Mouse (Mus musculus) hindbrain, embryonic 12.5 days (tissue): ENCODE data around the gene Rpl32. TPM values are rescaled to one million over a fixed set of nuclear protein-coding genes. Genes with fewer than 3 reads are reported as not detected.
A peak's percentile ranks its signal among the peaks of the same experiment; 100 is the strongest.

Experiments
- ATAC-seq: fragments of 200-750 bp; cut with Nextera tagmentation; 2 replicates; pipeline ENCODE4 v1.8.0; 2017; ENCODE audit warnings: moderate TSS enrichment; ENCODE audit not compliant: low FRiP score
- H3K27ac ChIP-seq: fragments of 300-500 bp; sonication (generic); 2 replicates; pipeline ENCODE4 v1.5.1; 2016; ENCODE audit warnings: mild to moderate bottlenecking
- H3K27me3 ChIP-seq: fragments of 300-500 bp; sonication (generic); 2 replicates; pipeline ENCODE4 v1.6.1; 2016; ENCODE audit warnings: mild to moderate bottlenecking
- H3K36me3 ChIP-seq: fragments of 300-500 bp; sonication (generic); 2 replicates; pipeline ENCODE4 v1.6.1; 2016; ENCODE audit warnings: mild to moderate bottlenecking
- H3K4me1 ChIP-seq: fragments of 300-500 bp; sonication (generic); 2 replicates; pipeline ENCODE4 v1.6.1; 2016
- H3K4me2 ChIP-seq: fragments of 300-500 bp; sonication (generic); replicated peaks from 2 replicates; pipeline ENCODE4 v1.6.1; 2016; ENCODE audit warnings: mild to moderate bottlenecking
- H3K4me3 ChIP-seq: fragments of 300-500 bp; sonication (generic); 2 replicates; pipeline ENCODE4 v1.5.1; 2016; ENCODE audit warnings: mild to moderate bottlenecking
- H3K9ac ChIP-seq: fragments of 300-500 bp; sonication (generic); 2 replicates; pipeline ENCODE4 v1.6.1; 2016; ENCODE audit warnings: mild to moderate bottlenecking, moderate library complexity
- H3K9me3 ChIP-seq: fragments of 300-500 bp; sonication (generic); replicated peaks from 2 replicates; pipeline ENCODE4 v1.6.1; 2016; ENCODE audit warnings: mild to moderate bottlenecking
- WGBS: fragments of 180-500 bp; shearing (Covaris S2); methylation state at CpG from one replicate; pipeline ENCODE4 v1.1.7; 2016; 5-methylcytosine and 5-hydroxymethylcytosine counted together
- polyA plus RNA-seq: library from polyadenylated mRNA; unstranded; fragments of >200 nt; fragmentation: Nextera tagmentation; extraction: Ambion mirVana; gene quantifications from 2 replicates; pipeline ENCODE4 v1.2.1, GENCODE M21; 2016

Gene Rpl32
- polyA plus RNA-seq, 1 experiment from 2014 or later = 1,629 TPM

GRCm38 (mm10) chr6:115773966-115774413 lies 34.6 kb downstream of the Rpl32 start:
- no peaks in the 10 kb centered on the region for H3K9me3 ChIP-seq
- H3K36me3 ChIP-seq = peaks cover 7% of the 10 kb centered on the region; the same call in 1 of the 2 replicates
- H3K4me2 ChIP-seq = peak overlapping the region; percentile 80
- H3K27ac ChIP-seq = peak overlapping the region; percentile 69
- peak; percentile 87 for ATAC-seq
- H3K9ac ChIP-seq = peak overlapping the region; percentile 28
- H3K4me3 ChIP-seq = peak overlapping the region; percentile 79
- H3K4me1 ChIP-seq = peaks cover 30% of the 10 kb centered on the region
- no peaks in the 10 kb centered on the region for H3K27me3 ChIP-seq
- 3% methylated on average over 14 of the region's 14 CpGs for WGBS

- H3K27ac ChIP-seq = no peak overlapping the region
- ATAC-seq = no peak
- peaks cover 28% of the 10 kb centered on the region for H3K4me1 ChIP-seq
- no peaks in the 10 kb centered on the region for H3K27me3 ChIP-seq
- no peak overlapping the region for H3K4me2 ChIP-seq
- no peaks in the 10 kb centered on the region for H3K36me3 ChIP-seq
- no peak overlapping the region for H3K4me3 ChIP-seq
- H3K9me3 ChIP-seq = no peaks in the 10 kb centered on the region
- H3K9ac ChIP-seq = no peak overlapping the region
- 88% methylated on average over 1 of the region's 1 CpGs for WGBS
Measured at GRCm38 (mm10) chr6:115772604-115773003, 35.9 kb downstream of the Rpl32 start.

- Histone ChIP-seq H3K27me3 (no peaks in the 10 kb centered on the region), H3K9me3 (no peaks in the 10 kb centered on the region), H3K36me3 (no peaks in the 10 kb centered on the region), H3K27ac (no peak overlapping the region), H3K9ac (no peak overlapping the region), H3K4me2 (no peak overlapping the region), H3K4me3 (no peak overlapping the region), H3K4me1 (peaks cover 28% of the 10 kb centered on the region)
- no peak for ATAC-seq
- 80% methylated on average over 6 of the region's 6 CpGs for WGBS
Measured at GRCm38 (mm10) chr6:115772201-115772600, 36.3 kb downstream of the Rpl32 start.

- Histone ChIP-seq H3K4me3 (no peak overlapping the region), H3K4me1 (peaks cover 15% of the 10 kb centered on the region), H3K27me3 (no peaks in the 10 kb centered on the region), H3K9me3 (no peaks in the 10 kb centered on the region), H3K36me3 (no peaks in the 10 kb centered on the region), H3K4me2 (no peak overlapping the region), H3K27ac (no peak overlapping the region), H3K9ac (no peak overlapping the region)
- ATAC-seq = no peak
- WGBS = 77% methylated on average over 4 of the region's 4 CpGs
Measured at GRCm38 (mm10) chr6:115770852-115771251, 37.7 kb downstream of the Rpl32 start.

GRCm38 (mm10) chr6:115770059-115770670 lies 38.4 kb downstream of the Rpl32 start:
- Histone ChIP-seq H3K27me3 (no peaks in the 10 kb centered on the region), H3K27ac (no peak overlapping the region), H3K4me1 (peaks cover 8% of the 10 kb centered on the region), H3K4me3 (no peak overlapping the region), H3K4me2 (no peak overlapping the region), H3K9me3 (no peaks in the 10 kb centered on the region), H3K9ac (no peak overlapping the region), H3K36me3 (no peaks in the 10 kb centered on the region)
- ATAC-seq = no peak
- 88% methylated on average over 20 of the region's 20 CpGs for WGBS

- Histone ChIP-seq H3K4me2 (no peak overlapping the region), H3K27me3 (no peaks in the 10 kb centered on the region), H3K4me3 (no peak overlapping the region), H3K36me3 (no peaks in the 10 kb centered on the region), H3K27ac (no peak overlapping the region), H3K4me1 (peaks cover 13% of the 10 kb centered on the region; the same call in 1 of the 2 replicates), H3K9me3 (no peaks in the 10 kb centered on the region), H3K9ac (no peak overlapping the region)
- ATAC-seq = no peak
- WGBS = 83% methylated on average over 4 of the region's 4 CpGs
Measured at GRCm38 (mm10) chr6:115768207-115768606, 40.3 kb downstream of the Rpl32 start.

GRCm38 (mm10) chr6:115767357-115767756 lies 41.2 kb downstream of the Rpl32 start:
- H3K9ac ChIP-seq = no peak overlapping the region
- no peak for ATAC-seq
- 38% methylated on average over 9 of the region's 9 CpGs for whole genome bisulfite sequencing

GRCm38 (mm10) chr6:115764179-115764578 lies 44.4 kb downstream of the Rpl32 start:
- peaks cover 25% of the 10 kb centered on the region for H3K4me1 ChIP-seq
- ATAC-seq = peak; percentile 92
- no peaks in the 10 kb centered on the region for H3K36me3 ChIP-seq
- H3K9me3 ChIP-seq = no peaks in the 10 kb centered on the region
- H3K27ac ChIP-seq = peak overlapping the region; percentile 79
- no peak overlapping the region for H3K4me3 ChIP-seq
- peak overlapping the region; percentile 36 for H3K4me2 ChIP-seq
- no peaks in the 10 kb centered on the region for H3K27me3 ChIP-seq
- no peak overlapping the region for H3K9ac ChIP-seq
- WGBS = 3% methylated on average over 7 of the region's 7 CpGs

More at GRCm38 (mm10) chr6:115767357-115767756, 41.2 kb downstream of the Rpl32 start:
- Histone ChIP-seq H3K27ac (no peak overlapping the region), H3K4me1 (peaks cover 18% of the 10 kb centered on the region), H3K36me3 (no peaks in the 10 kb centered on the region), H3K27me3 (no peaks in the 10 kb centered on the region), H3K4me3 (no peak overlapping the region), H3K9me3 (no peaks in the 10 kb centered on the region), H3K4me2 (no peak overlapping the region)

GRCm38 (mm10) chr6:115761995-115762756 lies 46.4 kb downstream of the Rpl32 start, which contains the start of gene Tmem40:
Gene Tmem40 (minus strand): TSS chr6:115762410.
- no peak for ATAC-seq
- 2% methylated on average over 9 of the region's 9 CpGs for WGBS
- H3K4me3 ChIP-seq = no peak within 1 kb of the TSS
- no peak within 1 kb of the TSS for H3K9ac ChIP-seq
- H3K9me3 ChIP-seq = no peaks in the 10 kb centered on the region
- H3K4me1 ChIP-seq = peaks cover 25% of the 10 kb centered on the region
- no peaks in the 10 kb centered on the region for H3K27me3 ChIP-seq
- H3K36me3 ChIP-seq = no peaks in the 10 kb centered on the region
- peak within 1 kb of the TSS; percentile 64 for H3K27ac ChIP-seq
- H3K4me2 ChIP-seq = peak within 1 kb of the TSS; percentile 13

- no peaks in the 10 kb centered on the region for H3K27me3 ChIP-seq
- no peak for ATAC-seq
- 56% methylated on average over 4 of the region's 4 CpGs for WGBS
Measured at GRCm38 (mm10) chr6:115760982-115761381, 47.6 kb downstream of the Rpl32 start.

GRCm38 (mm10) chr6:115760137-115760536 lies 48.4 kb downstream of the Rpl32 start:
- Histone ChIP-seq H3K36me3 (no peaks in the 10 kb centered on the region), H3K9me3 (no peaks in the 10 kb centered on the region), H3K4me1 (peaks cover 25% of the 10 kb centered on the region), H3K9ac (no peak overlapping the region), H3K27ac (no peak overlapping the region), H3K27me3 (no peaks in the 10 kb centered on the region), H3K4me3 (no peak overlapping the region), H3K4me2 (no peak overlapping the region)
- WGBS = 90% methylated on average over 4 of the region's 4 CpGs
- ATAC-seq = no peak

More at GRCm38 (mm10) chr6:115760982-115761381, 47.6 kb downstream of the Rpl32 start:
- Histone ChIP-seq H3K9ac (no peak overlapping the region), H3K4me3 (no peak overlapping the region), H3K4me1 (peaks cover 25% of the 10 kb centered on the region), H3K27ac (no peak overlapping the region), H3K4me2 (no peak overlapping the region), H3K36me3 (no peaks in the 10 kb centered on the region), H3K9me3 (no peaks in the 10 kb centered on the region)

- Histone ChIP-seq H3K27me3 (no peaks in the 10 kb centered on the region), H3K4me3 (no peak overlapping the region), H3K9ac (peak overlapping the region; percentile 14; the same call in 1 of the 2 replicates), H3K4me2 (no peak overlapping the region), H3K36me3 (no peaks in the 10 kb centered on the region), H3K27ac (no peak overlapping the region), H3K4me1 (peaks cover 24% of the 10 kb centered on the region), H3K9me3 (no peaks in the 10 kb centered on the region)
- WGBS = 69% methylated on average over 5 of the region's 5 CpGs
- ATAC-seq = no peak
Measured at GRCm38 (mm10) chr6:115759461-115759860, 49.1 kb downstream of the Rpl32 start.
